Mouse (Mus musculus) monocyte, adult 5-6 weeks (primary cell): ENCODE results near the gene Bcl2. TPM values are rescaled to one million over a fixed set of nuclear protein-coding genes. Genes with fewer than 3 reads are reported as not detected.
A peak's percentile ranks its signal among the peaks of the same experiment; 100 is the strongest.

Experiments used
- ATAC-seq: fragments of 153-309, 156-312 bp; replicated peaks from 2 replicates; pipeline ENCODE4 v1.8.0; 2017; ENCODE audit warnings: mild to moderate bottlenecking; ENCODE audit not compliant: low TSS enrichment, insufficient number of reproducible peaks, severe bottlenecking, poor library complexity, low FRiP score
- total RNA-seq: library from RNA; stranded (forward); fragments of 200-1000, 200-491, 200-594 nt; gene quantifications from 3 replicates; pipeline ENCODE4 v1.2.3, GENCODE M21; 2017

Bcl2 gene
- total RNA-seq, 1 experiment from 2014 or later = 64.9 TPM

GRCm38 (mm10) chr1:106684546-106684945 is 29.5 kb downstream of the Bcl2 start:
- ATAC-seq = no peak

GRCm38 (mm10) chr1:106682829-106683228 is 31.2 kb downstream of the Bcl2 start:
- ATAC-seq = no peak

- ATAC-seq = no peak
Observed at GRCm38 (mm10) chr1:106679800-106680515, 34.1 kb downstream of the Bcl2 start.

GRCm38 (mm10) chr1:106678060-106678478 is 36.0 kb downstream of the Bcl2 start:
- ATAC-seq = peak; percentile 92

GRCm38 (mm10) chr1:106666140-106667088 is 47.7 kb downstream of the Bcl2 start:
- ATAC-seq = no peak

- ATAC-seq = no peak
Observed at GRCm38 (mm10) chr1:106664978-106665377, 49.1 kb downstream of the Bcl2 start.

- ATAC-seq = no peak
Observed at GRCm38 (mm10) chr1:106662486-106662885, 51.6 kb downstream of the Bcl2 start.

- no peak for ATAC-seq
Observed at GRCm38 (mm10) chr1:106658293-106658847, 55.7 kb downstream of the Bcl2 start.

- ATAC-seq = no peak
Observed at GRCm38 (mm10) chr1:106656207-106656738, 57.8 kb downstream of the Bcl2 start.

GRCm38 (mm10) chr1:106654254-106654653 is 59.8 kb downstream of the Bcl2 start:
- no peak for ATAC-seq

- ATAC-seq = no peak
Observed at GRCm38 (mm10) chr1:106653441-106653860, 60.6 kb downstream of the Bcl2 start.

GRCm38 (mm10) chr1:106651211-106651610 is 62.9 kb downstream of the Bcl2 start:
- ATAC-seq = no peak

- ATAC-seq = no peak
Observed at GRCm38 (mm10) chr1:106650427-106650826, 63.6 kb downstream of the Bcl2 start.

GRCm38 (mm10) chr1:106647336-106647735 is 66.7 kb downstream of the Bcl2 start:
- ATAC-seq = no peak

GRCm38 (mm10) chr1:106644566-106644965 is 69.5 kb downstream of the Bcl2 start:
- ATAC-seq = no peak

GRCm38 (mm10) chr1:106643527-106643926 is 70.5 kb downstream of the Bcl2 start:
- ATAC-seq = no peak

- ATAC-seq = no peak
Observed at GRCm38 (mm10) chr1:106640577-106640976, 73.5 kb downstream of the Bcl2 start.

GRCm38 (mm10) chr1:106637705-106638104 is 76.4 kb downstream of the Bcl2 start:
- ATAC-seq = no peak

- no peak for ATAC-seq
Observed at GRCm38 (mm10) chr1:106636714-106637113, 77.4 kb downstream of the Bcl2 start.
